Mouse (Mus musculus) heart, postnatal 36 days (tissue): ENCODE results near the gene Gan. TPM values are rescaled to one million over a fixed set of nuclear protein-coding genes. Genes with fewer than 3 reads are reported as not detected.
A peak's percentile ranks its signal among the peaks of the same experiment; 100 is the strongest.

Experiments
- DNase-seq, 2 experiments: peaks; one replicate each; pipeline ENCODE4 v3.0.0; 2021 to 2022
- intact Hi-C: fragments of 180-260 bp; cut with DNase I; formaldehyde crosslinking; loops from one replicate; pipeline ENCODE4 v1.15.1; 2025
- total RNA-seq, 2 experiments: library from RNA; stranded (reverse); gene quantifications; 2 replicates each; pipeline ENCODE4 v1.2.3; 2021

Gan gene
- total RNA-seq, 2 experiments from 2014 or later = 4.5 to 5.1 TPM

GRCm38 (mm10) chr8:117198141-117198935 is 40.4 kb downstream of the Gan start:
- peak; percentile 57 to 68 for DNase-seq
- intact Hi-C loops = loop anchor here (5.0 to 10.0 kb wide), 2 partner anchors 91 to 266 kb away; no protein-coding TSS in a partner anchor

GRCm38 (mm10) chr8:117199658-117200057 is 41.7 kb downstream of the Gan start:
- intact Hi-C loops = loop anchor here (5.0 to 10.0 kb wide), 2 partner anchors 92 to 265 kb away; no protein-coding TSS in a partner anchor
- peak in 1 of 2 experiments; percentile 22 for DNase-seq

GRCm38 (mm10) chr8:117200346-117200745 is 42.4 kb downstream of the Gan start:
- DNase-seq = no peak
- intact Hi-C loops = no loop called here

GRCm38 (mm10) chr8:117200803-117201202 is 42.9 kb downstream of the Gan start:
- no peak for DNase-seq
- intact Hi-C loops = no loop called here

GRCm38 (mm10) chr8:117201221-117202017 is 43.5 kb downstream of the Gan start:
- no peak for DNase-seq
- intact Hi-C loops = no loop called here

GRCm38 (mm10) chr8:117203085-117203484 is 45.1 kb downstream of the Gan start:
- intact Hi-C loops = no loop called here
- DNase-seq = no peak

GRCm38 (mm10) chr8:117205884-117206283 is 47.9 kb downstream of the Gan start:
- DNase-seq = no peak
- intact Hi-C loops = no loop called here

GRCm38 (mm10) chr8:117206636-117207035 is 48.7 kb downstream of the Gan start:
- intact Hi-C loops = no loop called here
- no peak for DNase-seq

GRCm38 (mm10) chr8:117209150-117209549 is 51.2 kb downstream of the Gan start:
- intact Hi-C loops = no loop called here
- DNase-seq = no peak

- DNase-seq = no peak
- intact Hi-C loops = no loop called here
Measured at GRCm38 (mm10) chr8:117212100-117212499, 54.2 kb downstream of the Gan start.

GRCm38 (mm10) chr8:117217724-117218123 is 59.8 kb downstream of the Gan start:
- no peak for DNase-seq
- intact Hi-C loops = no loop called here

- DNase-seq = no peak
- intact Hi-C loops = loop anchor here (5.0 kb wide), 1 partner anchor 115 kb away; no protein-coding TSS in a partner anchor
Measured at GRCm38 (mm10) chr8:117222396-117222795, 64.5 kb downstream of the Gan start.

- intact Hi-C loops = loop anchor here (1.0 to 5.0 kb wide), 5 partner anchors 117 to 344 kb away; no protein-coding TSS in a partner anchor
- DNase-seq = peak; percentile 87 to 93
Measured at GRCm38 (mm10) chr8:117224630-117225029, 66.7 kb downstream of the Gan start.

GRCm38 (mm10) chr8:117226306-117226705 is 68.4 kb downstream of the Gan start:
- DNase-seq = no peak
- intact Hi-C loops = no loop called here

- peak; percentile 5 to 6 for DNase-seq
Measured at GRCm38 (mm10) chr8:117227339-117227738, 69.4 kb downstream of the Gan start.

GRCm38 (mm10) chr8:117233199-117233598 is 75.3 kb downstream of the Gan start:
- intact Hi-C loops = no loop called here
- DNase-seq = no peak

More at GRCm38 (mm10) chr8:117227339-117227738, 69.4 kb downstream of the Gan start:
- intact Hi-C loops = no loop called here

- no peak for DNase-seq
- intact Hi-C loops = no loop called here
Measured at GRCm38 (mm10) chr8:117236531-117236930, 78.6 kb downstream of the Gan start.

GRCm38 (mm10) chr8:117240326-117240725 is 82.4 kb downstream of the Gan start:
- intact Hi-C loops = no loop called here
- no peak for DNase-seq

GRCm38 (mm10) chr8:117240841-117241494 is 83.0 kb downstream of the Gan start:
- no peak for DNase-seq
- intact Hi-C loops = no loop called here

GRCm38 (mm10) chr8:117241848-117242247 is 83.9 kb downstream of the Gan start:
- intact Hi-C loops = no loop called here
- DNase-seq = no peak

- intact Hi-C loops = no loop called here
- no peak for DNase-seq
Measured at GRCm38 (mm10) chr8:117242286-117242685, 84.4 kb downstream of the Gan start.
